Mouse (Mus musculus): ENCODE measurements around the gene Nup85. TPM values are rescaled to one million over a fixed set of nuclear protein-coding genes. Genes with fewer than 3 reads are reported as not detected.

Nup85 gene
- polyA plus RNA-seq, 1 experiment from 2014 or later: 107 TPM

- no peaks in the 10 kb centered on the region for H3K9me3 ChIP-seq (ENCODE audit: control insufficient read depth, low read length)
- no peak overlapping the region for H3K27ac ChIP-seq (replicated peaks; ENCODE audit: low read depth, low read length)
- no peak for DNase-seq
- no peak for ATAC-seq (ENCODE audit: low FRiP score, low TSS enrichment)
- no peak overlapping the region for H3K4me2 ChIP-seq (ENCODE audit: low read length)
- H3K4me1 ChIP-seq (ENCODE audit: control insufficient read depth, insufficient read depth, low read length): no peaks in the 10 kb centered on the region
- no peak overlapping the region for H3K4me3 ChIP-seq (replicated peaks; ENCODE audit: low read depth, low read length)
- no peak overlapping the region for H3K9ac ChIP-seq (replicated peaks; ENCODE audit: low read length)
- no peaks in the 10 kb centered on the region for H3K27me3 ChIP-seq (ENCODE audit: control insufficient read depth, insufficient read depth, low read length)
- 90% methylated on average over 2 of the region's 2 CpGs for WGBS
- H3K36me3 ChIP-seq (ENCODE audit: control insufficient read depth, insufficient read depth, low read length): peaks cover 92% of the 10 kb centered on the region
Observed at GRCm38 (mm10) chr11:115590526-115591075, 26.4 kb downstream of the Nup85 start.

GRCm38 (mm10) chr11:115595209-115595608, 31.0 kb downstream of the Nup85 start:
- H3K4me1 ChIP-seq (ENCODE audit: control insufficient read depth, insufficient read depth, low read length): no peaks in the 10 kb centered on the region
- H3K9me3 ChIP-seq (ENCODE audit: control insufficient read depth, low read length): no peaks in the 10 kb centered on the region
- H3K36me3 ChIP-seq (ENCODE audit: control insufficient read depth, insufficient read depth, low read length): peaks cover 74% of the 10 kb centered on the region
- H3K27me3 ChIP-seq (ENCODE audit: control insufficient read depth, insufficient read depth, low read length): no peaks in the 10 kb centered on the region
- DNase-seq: no peak
- H3K4me2 ChIP-seq (ENCODE audit: low read length): no peak overlapping the region
- no peak overlapping the region for H3K9ac ChIP-seq (replicated peaks; ENCODE audit: low read length)
- H3K27ac ChIP-seq (replicated peaks; ENCODE audit: low read depth, low read length): no peak overlapping the region
- no peak for ATAC-seq (ENCODE audit: low FRiP score, low TSS enrichment)
- H3K4me3 ChIP-seq (replicated peaks; ENCODE audit: low read depth, low read length): no peak overlapping the region
- 99% methylated on average over 3 of the region's 3 CpGs for WGBS

- Histone ChIP-seq H3K9ac (replicated peaks; ENCODE audit: low read length) (no peak overlapping the region), H3K9me3 (ENCODE audit: control insufficient read depth, low read length) (no peaks in the 10 kb centered on the region), H3K4me2 (ENCODE audit: low read length) (no peak overlapping the region), H3K27ac (replicated peaks; ENCODE audit: low read depth, low read length) (no peak overlapping the region), H3K36me3 (ENCODE audit: control insufficient read depth, insufficient read depth, low read length) (peaks cover 44% of the 10 kb centered on the region), H3K27me3 (ENCODE audit: control insufficient read depth, insufficient read depth, low read length) (no peaks in the 10 kb centered on the region), H3K4me3 (replicated peaks; ENCODE audit: low read depth, low read length) (no peak overlapping the region), H3K4me1 (ENCODE audit: control insufficient read depth, insufficient read depth, low read length) (peaks cover 13% of the 10 kb centered on the region)
- 92% methylated on average over 4 of the region's 4 CpGs for WGBS
- no peak for ATAC-seq (ENCODE audit: low FRiP score, low TSS enrichment)
- no peak for DNase-seq
Observed at GRCm38 (mm10) chr11:115598309-115598708, 34.1 kb downstream of the Nup85 start.

GRCm38 (mm10) chr11:115599722-115600121, 35.5 kb downstream of the Nup85 start:
- Histone ChIP-seq H3K4me3 (replicated peaks; ENCODE audit: low read depth, low read length) (no peak overlapping the region), H3K9me3 (ENCODE audit: control insufficient read depth, low read length) (no peaks in the 10 kb centered on the region), H3K4me1 (ENCODE audit: control insufficient read depth, insufficient read depth, low read length) (peaks cover 16% of the 10 kb centered on the region), H3K9ac (replicated peaks; ENCODE audit: low read length) (no peak overlapping the region), H3K27ac (replicated peaks; ENCODE audit: low read depth, low read length) (no peak overlapping the region), H3K4me2 (ENCODE audit: low read length) (no peak overlapping the region), H3K36me3 (ENCODE audit: control insufficient read depth, insufficient read depth, low read length) (peaks cover 31% of the 10 kb centered on the region), H3K27me3 (ENCODE audit: control insufficient read depth, insufficient read depth, low read length) (no peaks in the 10 kb centered on the region)
- DNase-seq: no peak
- ATAC-seq (ENCODE audit: low FRiP score, low TSS enrichment): no peak
- 95% methylated on average over 7 of the region's 7 CpGs for WGBS

- H3K9me3 ChIP-seq (ENCODE audit: control insufficient read depth, low read length): no peaks in the 10 kb centered on the region
- WGBS: 99% methylated on average over 15 of the region's 15 CpGs
- H3K4me3 ChIP-seq (replicated peaks; ENCODE audit: low read depth, low read length): no peak overlapping the region
- H3K36me3 ChIP-seq (ENCODE audit: control insufficient read depth, insufficient read depth, low read length): peaks cover 26% of the 10 kb centered on the region
- no peak overlapping the region for H3K4me2 ChIP-seq (ENCODE audit: low read length)
- H3K27me3 ChIP-seq (ENCODE audit: control insufficient read depth, insufficient read depth, low read length): no peaks in the 10 kb centered on the region
- no peak overlapping the region for H3K9ac ChIP-seq (replicated peaks; ENCODE audit: low read length)
- peaks cover 18% of the 10 kb centered on the region for H3K4me1 ChIP-seq (ENCODE audit: control insufficient read depth, insufficient read depth, low read length)
- ATAC-seq (ENCODE audit: low FRiP score, low TSS enrichment): no peak
- H3K27ac ChIP-seq (replicated peaks; ENCODE audit: low read depth, low read length): no peak overlapping the region
- DNase-seq: no peak
Observed at GRCm38 (mm10) chr11:115600743-115601142, 36.5 kb downstream of the Nup85 start.

- Histone ChIP-seq H3K4me1 (ENCODE audit: control insufficient read depth, insufficient read depth, low read length) (peaks cover 18% of the 10 kb centered on the region), H3K9ac (replicated peaks; ENCODE audit: low read length) (no peak overlapping the region), H3K36me3 (ENCODE audit: control insufficient read depth, insufficient read depth, low read length) (peaks cover 26% of the 10 kb centered on the region), H3K27me3 (ENCODE audit: control insufficient read depth, insufficient read depth, low read length) (no peaks in the 10 kb centered on the region), H3K9me3 (ENCODE audit: control insufficient read depth, low read length) (no peaks in the 10 kb centered on the region), H3K4me3 (replicated peaks; ENCODE audit: low read depth, low read length) (no peak overlapping the region), H3K27ac (replicated peaks; ENCODE audit: low read depth, low read length) (no peak overlapping the region), H3K4me2 (ENCODE audit: low read length) (no peak overlapping the region)
- 94% methylated on average over 4 of the region's 4 CpGs for WGBS
- no peak for DNase-seq
- ATAC-seq (ENCODE audit: low FRiP score, low TSS enrichment): no peak
Observed at GRCm38 (mm10) chr11:115601174-115601573, 36.9 kb downstream of the Nup85 start.

- peaks cover 32% of the 10 kb centered on the region for H3K36me3 ChIP-seq (ENCODE audit: control insufficient read depth, insufficient read depth, low read length)
- ATAC-seq (ENCODE audit: low FRiP score, low TSS enrichment) (no peak), DNase-seq (no peak)
- H3K4me1 ChIP-seq (ENCODE audit: control insufficient read depth, insufficient read depth, low read length): peaks cover 18% of the 10 kb centered on the region
- no peaks in the 10 kb centered on the region for H3K27me3 ChIP-seq (ENCODE audit: control insufficient read depth, insufficient read depth, low read length)
- peak overlapping the region; percentile 99 for H3K4me3 ChIP-seq (replicated peaks; ENCODE audit: low read depth, low read length)
- H3K27ac ChIP-seq (replicated peaks; ENCODE audit: low read depth, low read length): peak overlapping the region; percentile 95
- no peaks in the 10 kb centered on the region for H3K9me3 ChIP-seq (ENCODE audit: control insufficient read depth, low read length)
- 7% methylated on average over 15 of the region's 15 CpGs for whole genome bisulfite sequencing
- H3K4me2 ChIP-seq (ENCODE audit: low read length): peak overlapping the region; percentile 94
- peak overlapping the region; percentile 92 for H3K9ac ChIP-seq (replicated peaks; ENCODE audit: low read length)
Observed at GRCm38 (mm10) chr11:115603128-115603475, 38.9 kb downstream of the Nup85 start.

- Histone ChIP-seq H3K27ac (replicated peaks; ENCODE audit: low read depth, low read length) (peak within 1 kb of the TSS; percentile 95), H3K4me1 (ENCODE audit: control insufficient read depth, insufficient read depth, low read length) (peaks cover 18% of the 10 kb centered on the region), H3K27me3 (ENCODE audit: control insufficient read depth, insufficient read depth, low read length) (no peaks in the 10 kb centered on the region), H3K9me3 (ENCODE audit: control insufficient read depth, low read length) (no peaks in the 10 kb centered on the region), H3K36me3 (ENCODE audit: control insufficient read depth, insufficient read depth, low read length) (peaks cover 37% of the 10 kb centered on the region), H3K9ac (replicated peaks; ENCODE audit: low read length) (peak within 1 kb of the TSS; percentile 92), H3K4me2 (ENCODE audit: low read length) (peak within 1 kb of the TSS; percentile 94), H3K4me3 (replicated peaks; ENCODE audit: low read depth, low read length) (peak within 1 kb of the TSS; percentile 99)
- peak; percentile 96 for ATAC-seq (ENCODE audit: low FRiP score, low TSS enrichment)
- DNase-seq: peak; percentile 96
- under 1% methylated on average over 80 of the region's 93 CpGs for WGBS
Observed at GRCm38 (mm10) chr11:115603476-115604303, 39.5 kb downstream of the Nup85 start, which contains the start of the genes Mrps7 and Gga3. TSS of gene Mrps7 (plus strand) at chr11:115603925. TSS of gene Gga3 (minus strand) at chr11:115604051.

- Histone ChIP-seq H3K9me3 (ENCODE audit: control insufficient read depth, low read length) (no peaks in the 10 kb centered on the region), H3K9ac (replicated peaks; ENCODE audit: low read length) (peak overlapping the region; percentile 92), H3K27me3 (ENCODE audit: control insufficient read depth, insufficient read depth, low read length) (no peaks in the 10 kb centered on the region), H3K27ac (replicated peaks; ENCODE audit: low read depth, low read length) (peak overlapping the region; percentile 95), H3K36me3 (ENCODE audit: control insufficient read depth, insufficient read depth, low read length) (peaks cover 39% of the 10 kb centered on the region), H3K4me1 (ENCODE audit: control insufficient read depth, insufficient read depth, low read length) (peaks cover 18% of the 10 kb centered on the region), H3K4me2 (ENCODE audit: low read length) (peak overlapping the region; percentile 94), H3K4me3 (replicated peaks; ENCODE audit: low read depth, low read length) (peak overlapping the region; percentile 99)
- ATAC-seq (ENCODE audit: low FRiP score, low TSS enrichment) (peak; percentile 34; the same call in 1 of the 2 replicates), DNase-seq (no peak)
- WGBS: under 1% methylated on average over 26 of the region's 26 CpGs
Observed at GRCm38 (mm10) chr11:115604304-115604696, 40.1 kb downstream of the Nup85 start.
